Mouse (Mus musculus): Measurements from ENCODE around the gene Foxp1.

Gene Foxp1

GRCm38 (mm10) chr6:99211663-99212333 lies 310.7 kb downstream of the Foxp1 start:
- DNase-seq (ENCODE audit: low read depth, low spot score), result no peak

GRCm38 (mm10) chr6:99210161-99210560 lies 312.4 kb downstream of the Foxp1 start:
- DNase-seq (ENCODE audit: low read depth, low spot score), result no peak

DNA sequence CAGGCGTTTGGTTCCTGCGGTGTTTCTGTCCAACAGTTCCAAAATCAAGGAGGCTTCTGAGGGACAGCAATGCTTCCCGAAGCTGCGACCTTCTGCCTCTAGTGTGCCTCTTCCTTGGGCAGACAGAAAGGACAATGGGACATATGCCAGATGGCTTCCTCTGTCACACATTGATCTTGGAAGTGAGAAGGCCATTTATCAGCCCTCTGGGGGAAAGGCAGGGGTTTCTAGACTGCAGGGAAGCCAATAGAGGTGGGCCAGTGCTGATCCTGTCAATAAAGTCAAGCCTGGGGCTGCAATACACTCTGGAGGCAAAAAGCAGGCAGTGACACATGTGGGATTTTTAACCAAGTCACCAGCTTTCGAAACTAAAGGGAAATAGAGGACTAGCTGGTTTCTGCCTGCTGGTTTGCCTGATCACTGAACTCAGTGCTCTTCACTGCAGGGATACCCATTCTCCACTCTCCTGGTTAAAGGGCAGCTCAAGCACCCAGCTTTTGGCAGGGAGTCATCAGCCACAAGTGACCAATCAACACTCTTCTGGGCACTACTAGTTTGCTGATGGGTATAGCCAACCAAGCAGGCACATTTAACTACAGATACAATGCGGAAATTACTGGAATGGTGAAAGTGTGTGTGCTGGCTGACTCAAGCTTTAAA lies 315.2 kb downstream of the Foxp1 start:
- no peak for DNase-seq (ENCODE audit: low read depth, low spot score)

DNA sequence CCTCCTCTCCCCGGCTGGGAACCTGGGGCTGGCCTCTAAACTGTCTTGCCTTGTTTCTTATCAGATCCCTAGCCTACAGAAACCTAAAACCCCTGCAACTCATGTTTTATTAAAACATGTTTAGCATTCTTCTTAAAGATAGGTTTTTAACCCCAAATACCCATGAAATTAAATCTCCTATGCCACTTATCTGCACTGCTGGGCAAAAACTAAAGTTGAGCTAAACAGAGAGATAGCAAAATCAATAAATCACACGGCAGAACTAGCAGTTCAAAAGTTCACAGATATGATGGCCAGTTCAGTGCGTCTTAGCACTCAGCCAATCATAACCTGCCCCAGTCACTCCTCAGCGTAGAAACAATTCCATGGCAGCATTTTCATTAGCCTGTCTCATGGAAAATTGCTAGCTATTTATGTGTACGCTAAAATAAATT lies 316.1 kb downstream of the Foxp1 start:
- no peak for DNase-seq (ENCODE audit: low read depth, low spot score)

GRCm38 (mm10) chr6:99205587-99206436 lies 316.7 kb downstream of the Foxp1 start:
- DNase-seq (ENCODE audit: low read depth, low spot score), result no peak

- DNase-seq (ENCODE audit: low read depth, low spot score), result no peak
Observed at GRCm38 (mm10) chr6:99204780-99205586, 317.5 kb downstream of the Foxp1 start.

GRCm38 (mm10) chr6:99204052-99204779 lies 318.3 kb downstream of the Foxp1 start:
- no peak for DNase-seq (ENCODE audit: low read depth, low spot score)

DNA sequence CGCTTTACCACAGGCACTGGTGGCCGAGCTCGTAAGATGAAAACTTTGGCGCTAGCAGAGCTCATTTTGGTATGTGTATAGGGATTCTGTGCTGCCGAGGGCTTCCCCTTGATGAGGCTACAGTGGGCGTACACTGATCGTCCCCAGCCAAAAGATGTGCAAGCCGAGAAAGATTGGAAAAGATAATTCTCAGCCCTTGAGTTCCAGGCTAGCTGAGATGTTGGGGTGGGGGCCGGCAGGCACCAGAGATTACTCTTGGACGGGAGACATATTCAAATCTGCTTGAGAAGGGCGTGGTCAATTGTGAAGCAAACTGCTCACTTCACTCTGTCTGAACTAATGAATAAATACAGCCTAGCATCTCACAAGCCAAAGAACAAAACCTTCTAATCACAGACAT lies 319.3 kb downstream of the Foxp1 start:
- no peak for DNase-seq (ENCODE audit: low read depth, low spot score)

DNA sequence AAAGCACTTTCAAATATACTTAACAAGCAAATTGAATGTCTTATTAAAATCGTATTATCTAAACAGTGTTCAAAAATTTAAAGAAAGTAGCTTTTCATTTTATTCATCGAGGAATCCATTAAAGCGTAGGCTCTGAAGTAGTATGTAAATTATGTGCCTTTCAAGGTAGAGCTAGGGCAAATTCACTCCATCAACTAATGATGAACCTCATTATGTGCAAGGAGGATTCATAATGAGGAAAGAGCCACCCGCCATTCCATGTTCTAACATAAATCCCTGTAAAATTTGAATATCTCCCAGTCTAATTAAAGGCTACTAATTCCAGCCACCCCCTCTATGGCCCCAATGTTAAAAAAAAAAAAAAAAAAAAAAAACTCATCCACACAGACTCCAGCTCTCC lies 319.7 kb downstream of the Foxp1 start:
- DNase-seq (ENCODE audit: low read depth, low spot score), result no peak

DNA sequence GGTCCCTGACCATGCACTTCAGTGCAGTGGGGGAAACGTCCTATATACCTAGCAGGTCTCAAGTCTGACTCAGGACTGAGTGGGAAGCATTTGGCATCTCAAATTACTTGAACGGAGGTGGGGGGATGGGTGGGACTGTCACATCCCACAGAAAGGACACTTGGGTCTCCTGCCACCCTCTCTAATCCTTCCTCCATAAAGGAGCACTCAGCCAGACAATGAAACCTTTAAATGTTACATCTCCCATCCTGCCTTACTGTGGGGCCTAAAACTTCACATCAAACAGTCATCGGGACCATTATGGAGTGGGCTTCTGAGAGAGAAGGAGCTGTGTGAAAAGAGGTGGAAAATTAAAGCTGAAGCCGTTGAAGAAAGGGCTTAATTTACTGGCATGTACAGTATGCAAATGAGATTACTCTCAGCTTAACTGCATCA lies 321.2 kb downstream of the Foxp1 start:
- no peak for DNase-seq (ENCODE audit: low read depth, low spot score)

- no peak for DNase-seq (ENCODE audit: low read depth, low spot score)
Observed at GRCm38 (mm10) chr6:99200656-99201055, 321.9 kb downstream of the Foxp1 start.

DNA sequence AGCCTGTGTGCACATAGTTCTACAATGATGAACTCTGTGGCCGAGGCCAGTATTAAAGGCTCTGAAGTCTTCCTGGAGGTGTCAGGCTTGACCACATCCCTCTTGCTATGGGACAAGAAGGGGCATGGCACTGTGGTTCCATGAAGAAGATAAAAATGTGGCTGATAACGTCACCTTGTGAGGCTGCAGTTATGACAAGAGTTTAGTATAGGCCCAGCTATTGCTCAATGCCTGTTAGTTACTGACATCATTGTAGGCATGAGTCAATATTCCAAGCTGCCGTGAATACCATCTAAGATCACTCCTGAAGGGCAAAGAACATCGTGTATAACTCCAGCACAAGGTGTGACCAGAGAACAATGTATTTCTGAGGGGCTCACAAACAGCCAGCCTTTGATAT lies 323.2 kb downstream of the Foxp1 start:
- DNase-seq (ENCODE audit: low read depth, low spot score), result no peak

GRCm38 (mm10) chr6:99193697-99194096 lies 328.8 kb downstream of the Foxp1 start:
- DNase-seq (ENCODE audit: low read depth, low spot score), result no peak

GRCm38 (mm10) chr6:99191636-99192137 lies 330.8 kb downstream of the Foxp1 start:
- DNase-seq (ENCODE audit: low read depth, low spot score), result no peak

GRCm38 (mm10) chr6:99191041-99191635 lies 331.4 kb downstream of the Foxp1 start:
- no peak for DNase-seq (ENCODE audit: low read depth, low spot score)

- DNase-seq (ENCODE audit: low read depth, low spot score), result no peak
Observed at GRCm38 (mm10) chr6:99189967-99190366, 332.6 kb downstream of the Foxp1 start.

- DNase-seq (ENCODE audit: low read depth, low spot score), result no peak
Observed at GRCm38 (mm10) chr6:99188366-99189216, 333.9 kb downstream of the Foxp1 start.

DNA sequence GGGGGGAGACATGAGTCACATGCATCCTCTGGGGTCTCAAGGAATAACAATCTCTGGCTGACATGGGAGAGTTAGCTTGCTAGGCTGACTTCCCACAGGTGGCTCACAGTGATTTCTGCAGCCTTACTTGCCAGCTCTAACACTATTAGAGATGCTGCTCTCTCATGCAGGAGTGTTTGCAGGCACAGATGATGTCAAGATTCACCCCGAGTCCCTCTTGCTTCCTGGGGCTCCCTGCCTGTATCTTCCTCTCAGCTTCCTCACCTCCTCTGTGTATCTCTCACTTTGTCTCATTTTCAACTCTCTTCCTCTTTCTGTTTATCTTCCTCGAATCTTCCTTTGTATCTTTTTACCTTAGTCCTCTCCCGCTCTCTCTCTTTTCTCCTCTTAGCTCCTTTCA lies 334.6 kb downstream of the Foxp1 start:
- DNase-seq (ENCODE audit: low read depth, low spot score), result no peak

- no peak for DNase-seq (ENCODE audit: low read depth, low spot score)
Observed at GRCm38 (mm10) chr6:99187415-99187814, 335.1 kb downstream of the Foxp1 start.

Data from embryo, embryonic 11.5 days (tissue).